Mouse (Mus musculus): Measurements from ENCODE around the gene Htr6. TPM values are rescaled to one million over a fixed set of nuclear protein-coding genes. Genes with fewer than 3 reads are reported as not detected.

Htr6 gene
- polyA plus RNA-seq, 1 experiment = 0.76 TPM

- Histone ChIP-seq H3K27ac (ENCODE audit: insufficient read depth, low read depth, low read length) (no peak overlapping the region), H3K27me3 (ENCODE audit: control insufficient read depth, insufficient read depth, low read length) (no peaks in the 10 kb centered on the region), H3K36me3 (ENCODE audit: control insufficient read depth, insufficient read depth, low read length) (peaks cover 48% of the 10 kb centered on the region), H3K4me1 (ENCODE audit: control insufficient read depth, insufficient read depth, insufficient read length, low read length) (no peaks in the 10 kb centered on the region), H3K4me3 (ENCODE audit: low read depth, low read length) (no peak overlapping the region)
- no peak for TF ChIP-seq CTCF (IDR thresholded peaks at IDR 0.05; ENCODE audit: extremely low read depth, insufficient read length, insufficient replicate concordance, low read depth, low read length)
- no peak for TF ChIP-seq POLR2A (IDR thresholded peaks at IDR 0.05; ENCODE audit: low read depth, low read length)
- WGBS = 90% methylated on average over 11 of the region's 11 CpGs
Measured at GRCm38 (mm10) chr4:139033263-139034009, 41.9 kb downstream of the Htr6 start.

GRCm38 (mm10) chr4:139032521-139032920, 42.8 kb downstream of the Htr6 start:
- Histone ChIP-seq H3K27me3 (ENCODE audit: control insufficient read depth, insufficient read depth, low read length) (no peaks in the 10 kb centered on the region), H3K36me3 (ENCODE audit: control insufficient read depth, insufficient read depth, low read length) (peaks cover 48% of the 10 kb centered on the region), H3K4me1 (ENCODE audit: control insufficient read depth, insufficient read depth, insufficient read length, low read length) (no peaks in the 10 kb centered on the region), H3K27ac (ENCODE audit: insufficient read depth, low read depth, low read length) (no peak overlapping the region), H3K4me3 (ENCODE audit: low read depth, low read length) (no peak overlapping the region)
- TF ChIP-seq POLR2A (IDR thresholded peaks at IDR 0.05; ENCODE audit: low read depth, low read length) = no peak
- TF ChIP-seq CTCF (IDR thresholded peaks at IDR 0.05; ENCODE audit: extremely low read depth, insufficient read length, insufficient replicate concordance, low read depth, low read length) = no peak
- WGBS = 94% methylated on average over 12 of the region's 12 CpGs

- H3K36me3 ChIP-seq (ENCODE audit: control insufficient read depth, insufficient read depth, low read length) = peaks cover 40% of the 10 kb centered on the region
- no peak overlapping the region for H3K27ac ChIP-seq (ENCODE audit: insufficient read depth, low read depth, low read length)
- TF ChIP-seq CTCF (IDR thresholded peaks at IDR 0.05; ENCODE audit: extremely low read depth, insufficient read length, insufficient replicate concordance, low read depth, low read length) (no peak), POLR2A (IDR thresholded peaks at IDR 0.05; ENCODE audit: low read depth, low read length) (no peak)
- WGBS = 79% methylated on average over 6 of the region's 6 CpGs
- no peak overlapping the region for H3K4me3 ChIP-seq (ENCODE audit: low read depth, low read length)
- no peaks in the 10 kb centered on the region for H3K4me1 ChIP-seq (ENCODE audit: control insufficient read depth, insufficient read depth, insufficient read length, low read length)
- no peaks in the 10 kb centered on the region for H3K27me3 ChIP-seq (ENCODE audit: control insufficient read depth, insufficient read depth, low read length)
Measured at GRCm38 (mm10) chr4:139030675-139031074, 44.7 kb downstream of the Htr6 start.

- Histone ChIP-seq H3K4me3 (ENCODE audit: low read depth, low read length) (no peak overlapping the region), H3K27me3 (ENCODE audit: control insufficient read depth, insufficient read depth, low read length) (no peaks in the 10 kb centered on the region), H3K27ac (ENCODE audit: insufficient read depth, low read depth, low read length) (no peak overlapping the region), H3K36me3 (ENCODE audit: control insufficient read depth, insufficient read depth, low read length) (peaks cover 40% of the 10 kb centered on the region), H3K4me1 (ENCODE audit: control insufficient read depth, insufficient read depth, insufficient read length, low read length) (peaks cover 14% of the 10 kb centered on the region)
- WGBS = 50% methylated on average over 2 of the region's 2 CpGs
- no peak for TF ChIP-seq CTCF (IDR thresholded peaks at IDR 0.05; ENCODE audit: extremely low read depth, insufficient read length, insufficient replicate concordance, low read depth, low read length)
- TF ChIP-seq POLR2A (IDR thresholded peaks at IDR 0.05; ENCODE audit: low read depth, low read length) = no peak
Measured at GRCm38 (mm10) chr4:139024379-139024778, 51.0 kb downstream of the Htr6 start.

GRCm38 (mm10) chr4:139020385-139020784, 55.0 kb downstream of the Htr6 start:
- Histone ChIP-seq H3K4me3 (ENCODE audit: low read depth, low read length) (no peak overlapping the region), H3K27ac (ENCODE audit: insufficient read depth, low read depth, low read length) (peak overlapping the region; percentile 91)
- no peak for TF ChIP-seq POLR2A (IDR thresholded peaks at IDR 0.05; ENCODE audit: low read depth, low read length)
- no peak for TF ChIP-seq CTCF (IDR thresholded peaks at IDR 0.05; ENCODE audit: extremely low read depth, insufficient read length, insufficient replicate concordance, low read depth, low read length)

GRCm38 (mm10) chr4:139019413-139019812, 56.0 kb downstream of the Htr6 start:
- H3K27me3 ChIP-seq (ENCODE audit: control insufficient read depth, insufficient read depth, low read length) = no peaks in the 10 kb centered on the region
- H3K4me3 ChIP-seq (ENCODE audit: low read depth, low read length) = peak overlapping the region; percentile 9; the same call in 1 of the 2 replicates
- peaks cover 38% of the 10 kb centered on the region for H3K4me1 ChIP-seq (ENCODE audit: control insufficient read depth, insufficient read depth, insufficient read length, low read length)
- peak overlapping the region; percentile 61; the same call in 1 of the 2 replicates for H3K27ac ChIP-seq (ENCODE audit: insufficient read depth, low read depth, low read length)
- WGBS = 22% methylated on average over 13 of the region's 13 CpGs
- peaks cover 30% of the 10 kb centered on the region for H3K36me3 ChIP-seq (ENCODE audit: control insufficient read depth, insufficient read depth, low read length)
- TF ChIP-seq POLR2A (IDR thresholded peaks at IDR 0.05; ENCODE audit: low read depth, low read length) = no peak
- no peak for TF ChIP-seq CTCF (IDR thresholded peaks at IDR 0.05; ENCODE audit: extremely low read depth, insufficient read length, insufficient replicate concordance, low read depth, low read length)

More at GRCm38 (mm10) chr4:139020385-139020784, 55.0 kb downstream of the Htr6 start:
- Histone ChIP-seq H3K4me1 (ENCODE audit: control insufficient read depth, insufficient read depth, insufficient read length, low read length) (peaks cover 38% of the 10 kb centered on the region), H3K27me3 (ENCODE audit: control insufficient read depth, insufficient read depth, low read length) (no peaks in the 10 kb centered on the region), H3K36me3 (ENCODE audit: control insufficient read depth, insufficient read depth, low read length) (peaks cover 32% of the 10 kb centered on the region)
- WGBS = 28% methylated on average over 3 of the region's 3 CpGs

- peak overlapping the region; percentile 86 for H3K27ac ChIP-seq (ENCODE audit: insufficient read depth, low read depth, low read length)
Measured at GRCm38 (mm10) chr4:139018976-139019375, 56.4 kb downstream of the Htr6 start.

More at GRCm38 (mm10) chr4:139018976-139019375, 56.4 kb downstream of the Htr6 start:
- WGBS = 56% methylated on average over 4 of the region's 4 CpGs
- H3K4me3 ChIP-seq (ENCODE audit: low read depth, low read length) = no peak overlapping the region
- TF ChIP-seq CTCF (IDR thresholded peaks at IDR 0.05; ENCODE audit: extremely low read depth, insufficient read length, insufficient replicate concordance, low read depth, low read length) (no peak), POLR2A (IDR thresholded peaks at IDR 0.05; ENCODE audit: low read depth, low read length) (no peak)
- no peaks in the 10 kb centered on the region for H3K27me3 ChIP-seq (ENCODE audit: control insufficient read depth, insufficient read depth, low read length)
- H3K36me3 ChIP-seq (ENCODE audit: control insufficient read depth, insufficient read depth, low read length) = peaks cover 29% of the 10 kb centered on the region
- peaks cover 40% of the 10 kb centered on the region for H3K4me1 ChIP-seq (ENCODE audit: control insufficient read depth, insufficient read depth, insufficient read length, low read length)

All from small intestine, adult 2 months (tissue).